Mouse (Mus musculus): Measurements from ENCODE around the gene Frs3. TPM values are rescaled to one million over a fixed set of nuclear protein-coding genes. Genes with fewer than 3 reads are reported as not detected.
A peak's percentile ranks its signal among the peaks of the same experiment; 100 is the strongest.

The Frs3 gene
- polyA plus RNA-seq, 1 experiment from 2014 or later = 9.3 TPM

DNA sequence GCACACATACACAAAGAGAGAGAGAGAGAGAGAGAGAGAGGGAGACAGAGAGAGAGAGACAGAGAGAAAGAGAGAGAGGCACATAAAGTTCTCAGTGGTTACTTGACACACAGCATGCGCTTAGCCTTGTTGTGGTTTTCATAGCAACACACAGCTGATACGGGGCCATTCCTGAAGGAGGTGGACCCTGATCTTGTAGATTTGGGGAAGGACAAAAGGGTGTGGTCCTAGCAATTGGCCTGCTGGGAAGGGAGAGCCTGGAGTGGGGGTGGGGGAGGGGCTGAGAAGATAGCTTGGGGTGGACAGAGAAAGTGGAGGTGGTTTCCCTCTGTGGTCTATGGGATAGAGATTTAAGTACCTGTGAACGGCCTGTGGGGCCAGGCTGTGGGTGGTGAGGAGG is 21.2 kb downstream of the Frs3 start:
- Histone ChIP-seq H3K27me3 (ENCODE audit: control insufficient read depth, insufficient read depth, low read length) (no peaks in the 10 kb centered on the region), H3K36me3 (ENCODE audit: control insufficient read depth, insufficient read depth, low read length) (no peaks in the 10 kb centered on the region), H3K27ac (ENCODE audit: low read depth, low read length) (no peak overlapping the region), H3K9ac (ENCODE audit: low read length) (no peak overlapping the region), H3K4me2 (no peak overlapping the region), H3K4me1 (ENCODE audit: control insufficient read depth, insufficient read depth, low read length) (no peaks in the 10 kb centered on the region), H3K9me3 (ENCODE audit: control insufficient read depth, low read length) (no peaks in the 10 kb centered on the region), H3K4me3 (ENCODE audit: low read depth, low read length) (no peak overlapping the region)
- ATAC-seq (ENCODE audit: low FRiP score) (no peak), DNase-seq (ENCODE audit: low spot score, missing footprints) (no peak)
- WGBS = 77% methylated on average over 3 of the region's 3 CpGs

- no peak for DNase-seq (ENCODE audit: low spot score, missing footprints)
- Histone ChIP-seq H3K27me3 (ENCODE audit: control insufficient read depth, insufficient read depth, low read length) (no peaks in the 10 kb centered on the region), H3K27ac (ENCODE audit: low read depth, low read length) (no peak overlapping the region), H3K9me3 (ENCODE audit: control insufficient read depth, low read length) (no peaks in the 10 kb centered on the region), H3K36me3 (ENCODE audit: control insufficient read depth, insufficient read depth, low read length) (no peaks in the 10 kb centered on the region), H3K4me2 (no peak overlapping the region), H3K9ac (ENCODE audit: low read length) (no peak overlapping the region), H3K4me1 (ENCODE audit: control insufficient read depth, insufficient read depth, low read length) (no peaks in the 10 kb centered on the region), H3K4me3 (ENCODE audit: low read depth, low read length) (no peak overlapping the region)
- 70% methylated on average over 6 of the region's 6 CpGs for WGBS
- no peak for ATAC-seq (ENCODE audit: low FRiP score)
Measured at GRCm38 (mm10) chr17:47711883-47712282, 23.1 kb downstream of the Frs3 start.

- no peak overlapping the region for H3K9ac ChIP-seq (ENCODE audit: low read length)
- H3K4me1 ChIP-seq (ENCODE audit: control insufficient read depth, insufficient read depth, low read length) = no peaks in the 10 kb centered on the region
- H3K4me3 ChIP-seq (ENCODE audit: low read depth, low read length) = no peak overlapping the region
- DNase-seq (ENCODE audit: low spot score, missing footprints) (no peak), ATAC-seq (ENCODE audit: low FRiP score) (no peak)
- no peak overlapping the region for H3K4me2 ChIP-seq
- whole genome bisulfite sequencing = 43% methylated on average over 13 of the region's 22 CpGs
- H3K9me3 ChIP-seq (ENCODE audit: control insufficient read depth, low read length) = no peaks in the 10 kb centered on the region
- H3K27ac ChIP-seq (ENCODE audit: low read depth, low read length) = no peak overlapping the region
- no peaks in the 10 kb centered on the region for H3K27me3 ChIP-seq (ENCODE audit: control insufficient read depth, insufficient read depth, low read length)
- no peaks in the 10 kb centered on the region for H3K36me3 ChIP-seq (ENCODE audit: control insufficient read depth, insufficient read depth, low read length)
Measured at GRCm38 (mm10) chr17:47712889-47713571, 24.2 kb downstream of the Frs3 start.

DNA sequence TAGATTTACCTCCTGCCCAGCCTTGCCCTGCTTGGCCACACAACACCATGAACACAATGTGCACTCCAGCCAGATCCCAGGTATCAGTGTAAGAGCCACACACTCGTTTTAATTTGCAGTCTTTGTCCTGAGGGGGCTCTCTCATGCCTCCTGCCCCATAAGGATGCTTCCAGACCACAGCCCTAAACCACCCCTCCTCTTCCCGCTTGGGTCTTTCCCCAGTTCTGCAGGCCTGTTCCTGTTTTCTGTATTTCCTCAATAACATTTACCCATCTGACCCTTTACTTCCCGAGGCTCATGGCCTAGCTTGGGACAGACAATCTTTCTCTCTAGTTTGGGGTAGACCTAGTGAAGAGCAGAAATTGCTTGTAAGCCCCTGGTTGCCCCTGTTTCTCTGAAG is 26.2 kb downstream of the Frs3 start:
- H3K4me3 ChIP-seq (ENCODE audit: low read depth, low read length) = no peak overlapping the region
- H3K9me3 ChIP-seq (ENCODE audit: control insufficient read depth, low read length) = no peaks in the 10 kb centered on the region
- H3K36me3 ChIP-seq (ENCODE audit: control insufficient read depth, insufficient read depth, low read length) = no peaks in the 10 kb centered on the region
- ATAC-seq (ENCODE audit: low FRiP score) (no peak), DNase-seq (ENCODE audit: low spot score, missing footprints) (no peak)
- 62% methylated on average over 3 of the region's 3 CpGs for WGBS
- no peak overlapping the region for H3K27ac ChIP-seq (ENCODE audit: low read depth, low read length)
- no peak overlapping the region for H3K4me2 ChIP-seq
- H3K4me1 ChIP-seq (ENCODE audit: control insufficient read depth, insufficient read depth, low read length) = no peaks in the 10 kb centered on the region
- H3K9ac ChIP-seq (ENCODE audit: low read length) = no peak overlapping the region
- no peaks in the 10 kb centered on the region for H3K27me3 ChIP-seq (ENCODE audit: control insufficient read depth, insufficient read depth, low read length)

GRCm38 (mm10) chr17:47721183-47721582 is 32.4 kb downstream of the Frs3 start:
- WGBS = 92% methylated on average over 4 of the region's 4 CpGs
- Histone ChIP-seq H3K27ac (ENCODE audit: low read depth, low read length) (no peak overlapping the region), H3K4me1 (ENCODE audit: control insufficient read depth, insufficient read depth, low read length) (no peaks in the 10 kb centered on the region), H3K9ac (ENCODE audit: low read length) (no peak overlapping the region), H3K36me3 (ENCODE audit: control insufficient read depth, insufficient read depth, low read length) (no peaks in the 10 kb centered on the region), H3K9me3 (ENCODE audit: control insufficient read depth, low read length) (no peaks in the 10 kb centered on the region), H3K4me3 (ENCODE audit: low read depth, low read length) (no peak overlapping the region), H3K27me3 (ENCODE audit: control insufficient read depth, insufficient read depth, low read length) (no peaks in the 10 kb centered on the region), H3K4me2 (no peak overlapping the region)
- DNase-seq (ENCODE audit: low spot score, missing footprints) (no peak), ATAC-seq (ENCODE audit: low FRiP score) (no peak)

- no peaks in the 10 kb centered on the region for H3K9me3 ChIP-seq (ENCODE audit: control insufficient read depth, low read length)
- WGBS = 84% methylated on average over 10 of the region's 11 CpGs
- DNase-seq (ENCODE audit: low spot score, missing footprints) = no peak
- no peaks in the 10 kb centered on the region for H3K36me3 ChIP-seq (ENCODE audit: control insufficient read depth, insufficient read depth, low read length)
- ATAC-seq (ENCODE audit: low FRiP score) = no peak
- no peaks in the 10 kb centered on the region for H3K4me1 ChIP-seq (ENCODE audit: control insufficient read depth, insufficient read depth, low read length)
- no peak within 1 kb of the TSS for H3K4me2 ChIP-seq
- no peak within 1 kb of the TSS for H3K27ac ChIP-seq (ENCODE audit: low read depth, low read length)
- no peak within 1 kb of the TSS for H3K9ac ChIP-seq (ENCODE audit: low read length)
- H3K27me3 ChIP-seq (ENCODE audit: control insufficient read depth, insufficient read depth, low read length) = no peaks in the 10 kb centered on the region
- no peak within 1 kb of the TSS for H3K4me3 ChIP-seq (ENCODE audit: low read depth, low read length)
Measured at GRCm38 (mm10) chr17:47726566-47726965, 37.7 kb downstream of the Frs3 start, which contains the start of gene Pgc. Gene Pgc (plus strand): TSS chr17:47726842.

- Histone ChIP-seq H3K4me3 (ENCODE audit: low read depth, low read length) (no peak overlapping the region), H3K27me3 (ENCODE audit: control insufficient read depth, insufficient read depth, low read length) (no peaks in the 10 kb centered on the region), H3K27ac (ENCODE audit: low read depth, low read length) (no peak overlapping the region), H3K9ac (ENCODE audit: low read length) (no peak overlapping the region), H3K9me3 (ENCODE audit: control insufficient read depth, low read length) (no peaks in the 10 kb centered on the region), H3K4me2 (no peak overlapping the region), H3K36me3 (ENCODE audit: control insufficient read depth, insufficient read depth, low read length) (no peaks in the 10 kb centered on the region), H3K4me1 (ENCODE audit: control insufficient read depth, insufficient read depth, low read length) (no peaks in the 10 kb centered on the region)
- ATAC-seq (ENCODE audit: low FRiP score) (no peak), DNase-seq (ENCODE audit: low spot score, missing footprints) (peak; percentile 89)
- WGBS = 45% methylated on average over 24 of the region's 24 CpGs
Measured at GRCm38 (mm10) chr17:47730633-47731575, 42.1 kb downstream of the Frs3 start.

- WGBS = 77% methylated on average over 14 of the region's 14 CpGs
- Histone ChIP-seq H3K4me3 (ENCODE audit: low read depth, low read length) (no peak overlapping the region), H3K36me3 (ENCODE audit: control insufficient read depth, insufficient read depth, low read length) (no peaks in the 10 kb centered on the region), H3K9me3 (ENCODE audit: control insufficient read depth, low read length) (no peaks in the 10 kb centered on the region), H3K27ac (ENCODE audit: low read depth, low read length) (no peak overlapping the region), H3K27me3 (ENCODE audit: control insufficient read depth, insufficient read depth, low read length) (peaks cover 25% of the 10 kb centered on the region), H3K9ac (ENCODE audit: low read length) (no peak overlapping the region), H3K4me2 (no peak overlapping the region), H3K4me1 (ENCODE audit: control insufficient read depth, insufficient read depth, low read length) (peaks cover 19% of the 10 kb centered on the region)
- DNase-seq (ENCODE audit: low spot score, missing footprints) (peak; percentile 35), ATAC-seq (ENCODE audit: low FRiP score) (no peak)
Measured at GRCm38 (mm10) chr17:47735553-47736100, 46.8 kb downstream of the Frs3 start.

GRCm38 (mm10) chr17:47736856-47737255 is 48.0 kb downstream of the Frs3 start, which contains the start of gene Tfeb:
Gene Tfeb (plus strand): TSS chr17:47737030.
- Histone ChIP-seq H3K27me3 (ENCODE audit: control insufficient read depth, insufficient read depth, low read length) (peaks cover 25% of the 10 kb centered on the region), H3K4me1 (ENCODE audit: control insufficient read depth, insufficient read depth, low read length) (peaks cover 19% of the 10 kb centered on the region), H3K36me3 (ENCODE audit: control insufficient read depth, insufficient read depth, low read length) (no peaks in the 10 kb centered on the region), H3K9me3 (ENCODE audit: control insufficient read depth, low read length) (no peaks in the 10 kb centered on the region), H3K27ac (ENCODE audit: low read depth, low read length) (no peak within 1 kb of the TSS), H3K9ac (ENCODE audit: low read length) (peak within 1 kb of the TSS; percentile 53), H3K4me3 (ENCODE audit: low read depth, low read length) (peak within 1 kb of the TSS; percentile 52), H3K4me2 (peak within 1 kb of the TSS; percentile 84)
- peak; percentile 87 for ATAC-seq (ENCODE audit: low FRiP score)
- DNase-seq (ENCODE audit: low spot score, missing footprints) = peak; percentile 100
- under 1% methylated on average over 40 of the region's 47 CpGs for WGBS

Data from midbrain, embryonic 11.5 days (tissue).